Mouse (Mus musculus): ENCODE results near the gene Hoxd9. TPM values are rescaled to one million over a fixed set of nuclear protein-coding genes. Genes with fewer than 3 reads are reported as not detected.
A peak's percentile ranks its signal among the peaks of the same experiment; 100 is the strongest.

The Hoxd9 gene
- polyA plus RNA-seq, 1 experiment = not detected

- Histone ChIP-seq H3K4me1 (ENCODE audit: control insufficient read depth, insufficient read depth, insufficient read length, low read length) (0 out of 2 replicates have a peak, but pooled peaks cover 5% of the 10 kb centered on the region), H3K4me3 (ENCODE audit: insufficient read depth, low read depth, low read length) (no peak overlapping the region), H3K27ac (replicated peaks; ENCODE audit: low read depth, low read length) (no peak overlapping the region)
These were observed 9.6 kb upstream of the Hoxd9 start for GRCm38 (mm10) chr2:74687698-74688555.

DNA sequence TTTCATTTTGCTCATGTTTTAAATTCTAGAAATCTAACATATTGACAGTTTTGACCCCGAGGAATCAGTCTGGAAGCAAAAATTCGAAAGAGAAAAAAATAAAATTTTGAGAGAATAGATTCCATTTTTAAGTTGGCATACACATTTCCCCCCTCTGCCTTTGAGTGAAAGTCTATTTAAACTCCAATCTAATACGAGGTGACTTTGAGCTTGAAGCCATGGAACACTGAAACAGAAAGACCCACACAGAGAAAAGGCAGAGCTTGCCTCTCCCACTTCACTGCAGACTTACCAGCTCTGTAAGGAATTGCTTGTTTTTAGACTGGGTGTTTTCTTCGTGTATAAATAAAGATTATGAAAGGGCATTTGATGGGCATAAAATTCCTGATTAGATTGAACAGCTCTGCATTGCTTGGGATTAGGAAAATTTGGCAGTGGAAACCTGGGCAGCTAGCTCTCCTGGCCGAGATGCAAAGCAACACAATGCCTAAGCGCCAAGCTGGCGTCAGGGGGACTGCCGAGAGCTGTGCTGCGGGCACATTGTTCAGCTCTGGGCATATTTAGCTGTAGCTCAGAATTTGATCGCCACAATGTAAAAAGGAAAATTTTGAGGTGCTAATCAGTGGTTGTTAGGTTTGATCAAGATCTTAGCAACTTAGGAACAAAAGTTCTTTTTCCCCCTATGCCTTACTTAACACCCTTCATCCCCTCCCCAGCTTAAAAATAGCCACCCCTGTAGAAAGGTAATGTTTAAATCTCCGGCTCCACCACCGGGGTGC lies 8.5 kb upstream of the Hoxd9 start:
- Histone ChIP-seq H3K4me1 (ENCODE audit: control insufficient read depth, insufficient read depth, insufficient read length, low read length) (0 out of 2 replicates have a peak, but pooled peaks cover 5% of the 10 kb centered on the region), H3K27ac (replicated peaks; ENCODE audit: low read depth, low read length) (no peak overlapping the region), H3K4me3 (ENCODE audit: insufficient read depth, low read depth, low read length) (no peak overlapping the region)

DNA sequence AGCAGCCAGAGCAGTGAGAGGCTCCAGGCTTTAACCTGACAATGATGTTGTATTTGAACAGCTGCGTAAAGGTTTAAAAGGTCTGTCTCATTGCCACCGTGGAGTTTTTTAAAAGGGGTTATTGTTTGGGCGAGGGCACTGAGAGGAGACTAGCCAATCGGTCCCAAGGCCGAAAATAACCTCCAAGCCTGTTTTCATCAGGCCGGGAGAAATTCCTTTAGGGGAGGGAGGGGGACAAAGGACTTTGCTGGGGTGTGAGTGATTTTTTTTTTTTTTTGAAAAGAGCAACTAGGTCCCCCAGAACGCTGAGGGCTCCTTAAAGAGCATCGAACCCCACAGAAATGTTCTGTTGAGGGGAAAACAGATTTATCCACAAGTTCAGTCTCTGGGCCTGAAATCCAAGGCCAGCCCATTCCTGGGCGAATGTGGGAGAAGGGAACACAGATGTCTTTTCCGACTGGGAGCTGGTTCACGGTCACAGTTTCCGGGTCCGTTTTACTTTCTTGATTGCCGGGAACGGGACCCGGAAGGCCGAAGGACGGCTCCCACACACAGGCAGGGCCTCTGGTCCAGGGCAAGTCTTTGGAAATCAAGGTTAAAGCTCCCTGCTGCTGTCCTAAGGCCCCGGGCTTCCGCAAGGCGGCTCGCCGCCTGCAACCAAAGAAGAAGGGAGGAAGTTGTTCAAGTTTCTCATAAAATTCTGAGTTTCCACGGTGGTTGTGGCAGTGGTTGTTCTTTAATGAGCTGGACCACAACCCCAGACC lies 7.8 kb upstream of the Hoxd9 start:
- H3K4me3 ChIP-seq (ENCODE audit: insufficient read depth, low read depth, low read length) = no peak overlapping the region
- H3K27ac ChIP-seq (replicated peaks; ENCODE audit: low read depth, low read length) = no peak overlapping the region
- 0 out of 2 replicates have a peak, but pooled peaks cover 5% of the 10 kb centered on the region for H3K4me1 ChIP-seq (ENCODE audit: control insufficient read depth, insufficient read depth, insufficient read length, low read length)

DNA sequence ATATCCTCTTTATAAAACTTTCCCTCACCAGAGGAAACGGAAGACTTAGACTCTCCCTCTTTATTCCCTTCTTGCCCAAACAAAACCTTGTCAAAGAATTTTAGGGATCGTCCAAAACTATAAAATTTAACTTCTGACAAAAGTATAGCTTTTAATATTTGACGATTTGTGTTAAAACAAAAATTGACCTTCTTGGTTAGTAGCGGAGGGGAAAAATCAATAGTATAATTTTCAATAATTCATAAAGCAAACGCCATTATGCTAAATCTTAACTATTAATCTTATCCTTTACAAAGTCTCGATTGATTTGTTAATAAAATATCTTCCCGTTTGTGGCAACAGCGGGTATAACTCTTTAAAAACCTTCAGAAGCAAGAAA lies 7.2 kb upstream of the Hoxd9 start:
- Histone ChIP-seq H3K4me1 (ENCODE audit: control insufficient read depth, insufficient read depth, insufficient read length, low read length) (0 out of 2 replicates have a peak, but pooled peaks cover 5% of the 10 kb centered on the region), H3K4me3 (ENCODE audit: insufficient read depth, low read depth, low read length) (no peak overlapping the region), H3K27ac (replicated peaks; ENCODE audit: low read depth, low read length) (no peak overlapping the region)

DNA sequence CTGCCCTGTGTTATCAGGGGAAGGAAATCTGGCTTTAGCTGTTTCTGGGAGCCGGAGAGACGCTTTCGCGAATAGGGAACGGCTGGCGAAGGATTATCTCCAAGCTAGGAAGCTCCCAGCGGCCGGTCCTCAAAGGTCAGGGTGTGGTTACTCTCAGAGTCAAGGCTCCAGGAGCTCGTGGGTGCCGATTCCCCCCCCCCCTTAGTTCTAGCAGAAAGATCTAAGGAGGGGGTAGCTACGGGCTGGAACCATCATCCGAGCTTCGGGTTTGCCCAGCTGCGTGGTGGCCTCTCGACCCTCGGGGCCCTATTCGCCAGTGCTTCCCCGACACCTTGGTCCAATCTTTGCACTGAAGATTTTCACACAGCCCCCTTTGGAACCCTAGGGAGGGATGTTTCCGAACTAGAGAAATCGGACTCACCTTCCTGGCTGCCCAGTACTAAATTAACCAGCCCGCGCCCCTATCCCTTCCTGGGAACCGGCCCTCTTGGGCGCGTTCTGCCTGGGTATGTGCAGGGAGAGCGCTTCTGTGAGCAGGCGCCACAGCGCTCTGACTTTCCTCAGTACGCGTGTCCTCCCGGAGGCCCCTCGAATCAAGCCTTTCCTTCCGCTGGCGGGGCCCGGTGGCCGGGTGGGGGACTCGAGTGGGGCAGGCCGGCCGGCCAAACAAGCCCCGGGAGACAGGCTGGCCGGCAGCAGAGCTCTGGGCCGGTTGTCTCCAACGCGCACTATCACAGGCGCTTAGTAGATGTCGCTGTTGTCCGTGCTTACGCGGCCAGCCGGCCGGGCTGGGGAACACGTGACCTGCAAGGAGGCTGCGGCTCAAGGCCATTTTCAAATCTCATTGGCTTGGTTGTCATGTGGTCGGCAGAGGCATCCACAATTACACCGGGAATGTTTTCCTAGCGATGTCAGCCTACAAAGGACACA lies 6.2 kb upstream of the Hoxd9 start, which contains the start of gene Hoxd10:
Hoxd10 (plus strand) TSS at position 903 of the 930 bp plus-strand sequence.
- no peak within 1 kb of the TSS for H3K27ac ChIP-seq (replicated peaks; ENCODE audit: low read depth, low read length)
- H3K4me1 ChIP-seq (ENCODE audit: control insufficient read depth, insufficient read depth, insufficient read length, low read length) = 0 out of 2 replicates have a peak, but pooled peaks cover 5% of the 10 kb centered on the region
- H3K4me3 ChIP-seq (ENCODE audit: insufficient read depth, low read depth, low read length) = peak within 1 kb of the TSS; percentile 23

DNA sequence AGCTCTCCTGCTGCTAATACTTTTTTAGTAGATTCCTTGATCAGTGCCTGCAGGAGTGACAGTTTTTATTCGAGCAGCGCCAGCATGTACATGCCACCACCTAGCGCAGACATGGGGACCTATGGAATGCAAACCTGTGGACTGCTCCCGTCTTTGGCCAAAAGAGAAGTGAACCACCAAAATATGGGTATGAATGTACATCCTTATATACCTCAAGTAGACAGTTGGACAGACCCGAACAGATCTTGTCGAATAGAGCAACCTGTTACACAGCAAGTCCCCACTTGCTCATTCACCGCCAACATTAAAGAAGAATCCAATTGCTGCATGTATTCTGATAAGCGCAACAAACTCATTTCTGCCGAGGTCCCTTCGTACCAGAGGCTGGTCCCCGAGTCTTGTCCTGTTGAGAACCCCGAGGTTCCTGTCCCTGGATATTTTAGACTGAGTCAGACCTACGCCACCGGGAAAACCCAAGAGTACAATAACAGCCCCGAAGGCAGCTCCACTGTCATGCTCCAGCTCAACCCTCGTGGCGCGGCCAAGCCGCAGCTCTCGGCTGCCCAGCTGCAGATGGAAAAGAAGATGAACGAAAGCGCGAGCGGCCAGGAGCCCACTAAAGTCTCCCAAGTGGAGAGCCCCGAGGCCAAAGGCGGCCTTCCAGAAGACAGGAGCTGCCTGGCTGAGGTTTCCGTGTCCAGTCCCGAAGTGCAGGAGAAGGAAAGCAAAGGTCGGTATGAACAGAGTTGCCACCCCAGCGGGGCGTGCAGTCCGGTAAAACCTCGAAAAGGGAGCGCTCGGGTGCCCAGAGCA lies 5.3 kb upstream of the Hoxd9 start:
- Histone ChIP-seq H3K4me1 (ENCODE audit: control insufficient read depth, insufficient read depth, insufficient read length, low read length) (0 out of 2 replicates have a peak, but pooled peaks cover 5% of the 10 kb centered on the region), H3K4me3 (ENCODE audit: insufficient read depth, low read depth, low read length) (peak overlapping the region; percentile 8; the same call in 1 of the 2 replicates), H3K27ac (replicated peaks; ENCODE audit: low read depth, low read length) (no peak overlapping the region)

DNA sequence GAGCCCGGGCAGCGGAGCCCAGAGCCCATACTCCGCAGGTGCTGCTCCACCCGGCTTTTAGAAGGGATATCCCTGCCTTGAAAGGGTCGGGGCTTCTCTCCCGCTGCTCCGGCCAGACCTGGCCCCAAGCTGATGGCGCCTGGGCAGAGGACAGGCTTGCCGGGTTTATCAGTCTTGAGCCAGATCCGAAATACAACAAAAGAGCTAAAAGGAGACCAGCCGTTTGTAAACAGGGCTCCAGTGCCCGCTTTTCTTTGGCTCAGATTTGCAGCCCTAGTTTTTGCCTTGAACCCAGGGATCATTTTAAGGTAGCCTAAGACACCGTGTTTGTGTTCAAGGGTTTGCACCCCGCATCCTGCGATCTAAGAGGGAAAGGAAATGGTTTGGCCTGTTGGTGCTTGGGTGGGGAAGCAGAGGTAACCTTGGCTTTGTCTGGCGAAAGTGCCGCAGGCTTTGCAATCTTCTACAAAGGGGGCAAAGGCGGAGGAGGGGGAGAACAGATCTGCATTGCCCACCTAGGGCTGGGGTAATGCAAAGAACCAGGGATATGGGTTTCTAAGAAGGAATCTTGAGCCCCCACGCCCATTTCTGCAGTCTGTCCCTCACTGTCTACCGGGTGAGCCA lies 4.6 kb upstream of the Hoxd9 start:
- no peak overlapping the region for H3K27ac ChIP-seq (replicated peaks; ENCODE audit: low read depth, low read length)
- 0 out of 2 replicates have a peak overlapping the region, but pooled peaks have one; percentile 8 for H3K4me3 ChIP-seq (ENCODE audit: insufficient read depth, low read depth, low read length)

GRCm38 (mm10) chr2:74693432-74693827 lies 4.1 kb upstream of the Hoxd9 start:
- Histone ChIP-seq H3K4me1 (ENCODE audit: control insufficient read depth, insufficient read depth, insufficient read length, low read length) (0 out of 2 replicates have a peak, but pooled peaks cover 5% of the 10 kb centered on the region), H3K27ac (replicated peaks; ENCODE audit: low read depth, low read length) (no peak overlapping the region), H3K4me3 (ENCODE audit: insufficient read depth, low read depth, low read length) (no peak overlapping the region)

More for the DNA sequence above, 4.6 kb upstream of the Hoxd9 start:
- H3K4me1 ChIP-seq (ENCODE audit: control insufficient read depth, insufficient read depth, insufficient read length, low read length) = 0 out of 2 replicates have a peak, but pooled peaks cover 5% of the 10 kb centered on the region

GRCm38 (mm10) chr2:74694066-74694465 lies 3.5 kb upstream of the Hoxd9 start:
- no peak overlapping the region for H3K27ac ChIP-seq (replicated peaks; ENCODE audit: low read depth, low read length)
- H3K4me1 ChIP-seq (ENCODE audit: control insufficient read depth, insufficient read depth, insufficient read length, low read length) = 0 out of 2 replicates have a peak, but pooled peaks cover 5% of the 10 kb centered on the region
- no peak overlapping the region for H3K4me3 ChIP-seq (ENCODE audit: insufficient read depth, low read depth, low read length)

DNA sequence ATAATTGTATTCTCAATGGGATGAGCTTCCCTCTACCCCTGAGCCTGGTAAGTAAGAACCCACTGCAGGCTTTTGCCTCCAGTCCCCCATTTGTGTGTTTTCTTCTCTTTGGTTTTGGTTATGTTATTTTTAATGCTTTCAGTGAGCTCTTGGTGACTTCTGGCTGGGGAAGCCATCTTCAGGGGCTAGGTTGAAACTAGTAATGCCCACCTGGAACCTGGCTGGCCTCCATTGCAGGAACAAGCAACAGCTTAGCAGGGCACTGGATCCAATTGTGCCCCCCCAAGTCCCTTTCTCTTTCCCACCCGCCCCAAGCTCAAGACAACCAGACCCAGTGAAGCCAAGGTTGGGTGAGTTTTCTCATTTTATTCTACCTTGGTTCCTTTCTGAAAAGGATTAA lies 2.1 kb upstream of the Hoxd9 start:
- H3K27ac ChIP-seq (replicated peaks; ENCODE audit: low read depth, low read length) = no peak overlapping the region

DNA sequence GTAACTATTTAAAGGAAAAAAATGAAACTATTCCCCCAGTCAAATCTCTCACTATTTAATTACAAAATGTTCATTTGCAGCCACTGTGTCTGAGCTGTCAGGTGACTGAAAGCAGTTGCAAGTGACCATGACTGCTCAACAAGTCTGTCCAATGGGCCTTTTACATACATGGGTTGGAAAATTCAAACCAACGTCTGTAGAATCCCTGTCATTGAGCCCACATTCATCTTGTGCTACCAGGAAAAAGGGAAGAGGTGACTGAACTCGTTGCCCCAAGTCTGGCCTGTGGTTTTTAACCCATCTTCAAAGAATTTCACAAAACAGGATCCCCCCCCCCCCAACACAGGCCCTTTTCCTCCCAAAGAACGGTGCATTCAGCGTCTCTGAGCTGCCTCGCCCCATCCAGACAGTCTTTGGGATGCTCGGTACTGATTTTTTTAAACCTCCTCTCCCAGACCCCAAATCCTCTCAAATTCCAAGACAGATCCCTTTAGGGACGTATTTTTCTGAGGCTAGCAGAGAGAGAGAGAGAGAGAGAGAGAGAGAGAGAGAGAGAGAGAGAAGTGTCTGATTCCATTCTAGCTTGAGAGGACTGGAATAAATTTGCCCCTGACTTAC lies 1.6 kb upstream of the Hoxd9 start:
- H3K27ac ChIP-seq (replicated peaks; ENCODE audit: low read depth, low read length) = no peak overlapping the region
- H3K4me1 ChIP-seq (ENCODE audit: control insufficient read depth, insufficient read depth, insufficient read length, low read length) = 0 out of 2 replicates have a peak, but pooled peaks cover 5% of the 10 kb centered on the region
- no peak overlapping the region for H3K4me3 ChIP-seq (ENCODE audit: insufficient read depth, low read depth, low read length)

More for the DNA sequence above, 2.1 kb upstream of the Hoxd9 start:
- Histone ChIP-seq H3K4me1 (ENCODE audit: control insufficient read depth, insufficient read depth, insufficient read length, low read length) (0 out of 2 replicates have a peak, but pooled peaks cover 5% of the 10 kb centered on the region), H3K4me3 (ENCODE audit: insufficient read depth, low read depth, low read length) (no peak overlapping the region)

DNA sequence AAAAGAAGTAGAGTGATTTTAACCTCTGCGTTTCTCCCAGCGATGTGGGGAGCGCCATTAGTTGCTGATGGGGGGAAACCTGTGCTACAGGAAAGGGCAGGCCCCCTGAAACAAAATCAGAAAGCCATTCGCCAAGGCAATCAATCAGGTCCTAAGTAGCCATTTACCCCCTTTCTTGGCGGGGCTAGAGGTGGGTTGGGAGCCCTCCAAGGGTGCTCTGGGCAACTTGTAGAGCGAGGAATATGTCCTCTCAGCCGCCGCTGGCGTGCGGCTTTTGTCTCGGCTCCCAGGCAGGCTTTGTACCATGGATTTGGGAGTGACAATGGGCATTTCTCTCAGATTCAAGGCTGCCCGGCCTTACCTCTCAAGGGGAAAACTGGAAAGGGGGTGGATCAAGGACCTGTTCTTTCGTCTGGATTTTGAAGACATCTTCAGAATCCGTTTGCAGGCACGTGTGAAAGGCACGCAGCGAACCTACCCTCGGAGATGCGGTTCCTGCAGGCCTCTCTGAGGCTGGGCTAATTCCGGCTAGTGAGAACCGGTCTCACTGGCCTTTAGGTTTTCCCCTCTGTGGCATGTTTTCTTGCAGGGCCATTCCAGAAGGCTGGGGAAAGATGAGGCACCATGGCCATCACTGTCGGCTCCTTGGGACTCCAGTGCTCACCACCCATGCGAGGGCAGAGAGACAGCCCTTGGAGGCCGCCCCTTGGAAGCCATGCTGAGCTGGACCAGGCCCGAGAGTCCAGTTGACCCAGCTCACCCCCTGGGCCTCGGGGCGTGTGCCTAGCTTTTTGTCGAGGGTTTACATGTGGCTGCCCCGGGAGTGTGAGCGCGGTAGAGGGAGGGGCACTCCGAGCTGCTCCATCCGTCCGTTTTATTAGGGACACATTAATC lies 838 bp upstream of the Hoxd9 start:
- no peak overlapping the region for H3K4me3 ChIP-seq (ENCODE audit: insufficient read depth, low read depth, low read length)
- H3K27ac ChIP-seq (replicated peaks; ENCODE audit: low read depth, low read length) = no peak overlapping the region
- 0 out of 2 replicates have a peak, but pooled peaks cover 5% of the 10 kb centered on the region for H3K4me1 ChIP-seq (ENCODE audit: control insufficient read depth, insufficient read depth, insufficient read length, low read length)

Data from brown adipose tissue, adult 24 weeks (tissue).